ENCODE assay signal across 9 mouse cellular contexts in genomic region chr17:35232659-35233058, GRCm38 (mm10). TPM values are rescaled to one million over a fixed set of nuclear protein-coding genes. Genes with fewer than 3 reads are reported as not detected.
DNase-seq lines count a peak whose midpoint lies in the region; ATAC-seq and TF ChIP-seq lines count a peak whose summit lies in the region.
"Had no signal": no experiment of that assay in that cellular context is flagged by ENCODE, and none has a peak within 500 bp of the region (broad histone marks: within the 10 kb centered on the region; RNA-seq: fewer than 3 reads in every experiment).

No protein-coding gene starts in this region.

- peak; percentile 5 to 19 for DNase-seq in kidney, postnatal 4 days
- DNase-seq in kidney, postnatal 14 days = no peak
- no peak for DNase-seq in ES-E14 (ENCODE audit: low read depth, low spot score)
- no peak for DNase-seq in gastrocnemius, postnatal 25 days
- no peak for DNase-seq in layer of hippocampus, adult 11-12 months (ENCODE audit: low spot score)

- H3K9ac ChIP-seq in ES-E14 (ENCODE audit: insufficient read depth, low read depth, low read length, poor library complexity, severe bottlenecking) = peak overlapping the region; percentile 35; the same call in 1 of the 2 replicates
- H3K9ac ChIP-seq in embryonic facial prominence, embryonic 13.5 days = no peak overlapping the region

- H3K27me3 ChIP-seq in embryonic facial prominence, embryonic 13.5 days = no peaks in the 10 kb centered on the region
- no peaks in the 10 kb centered on the region for H3K27me3 ChIP-seq in small intestine, adult 2 months (ENCODE audit: control insufficient read depth, insufficient read depth, low read length)

- ATAC-seq in embryonic facial prominence, embryonic 13.5 days (ENCODE audit: insufficient number of reproducible peaks, insufficient read depth, low FRiP score, low TSS enrichment, low read depth) = no peak

- no peak for TF ChIP-seq CTCF in small intestine, adult 2 months (IDR thresholded peaks at IDR 0.05; ENCODE audit: extremely low read depth, insufficient read length, insufficient replicate concordance, low read depth, low read length)

- 0 out of 2 replicates have a peak overlapping the region, but pooled peaks have one; percentile 90 for H3K4me2 ChIP-seq in embryonic facial prominence, embryonic 13.5 days

- TF ChIP-seq POLR2A in small intestine, adult 2 months (IDR thresholded peaks at IDR 0.05; ENCODE audit: low read depth, low read length) = no peak

- in situ Hi-C loops in ES-E14 (cut with MboI; ENCODE audit: low sequenced_read_pairs in 2 of 2, unreplicated experiment in 2 of 2) = loop anchor here (5.0 kb wide), 1 partner anchor 65 kb away; no protein-coding TSS in a partner anchor

- H3K4me1 ChIP-seq in ES-E14 (ENCODE audit: control insufficient read depth in 2 of 2, insufficient read depth in 2 of 2, low read length in 2 of 2, poor library complexity in 1 of 2) = peaks cover 0 to 2% of the 10 kb centered on the region in 2 experiments; a peak in 1 of 4 replicates
- peaks cover 34% of the 10 kb centered on the region for H3K4me1 ChIP-seq in embryonic facial prominence, embryonic 13.5 days
- peaks cover 9% of the 10 kb centered on the region for H3K4me1 ChIP-seq in small intestine, adult 2 months (ENCODE audit: control insufficient read depth, insufficient read depth, insufficient read length, low read length)

- H3K9me3 ChIP-seq in ES-E14 (ENCODE audit: control insufficient read depth, insufficient read depth, low read depth, low read length) = no peaks in the 10 kb centered on the region
- no peaks in the 10 kb centered on the region for H3K9me3 ChIP-seq in embryonic facial prominence, embryonic 13.5 days

- 88% methylated on average over 5 of the region's 5 CpGs for WGBS in embryonic facial prominence, embryonic 13.5 days
- 64% methylated on average over 5 of the region's 5 CpGs for WGBS in small intestine, adult 2 months

- peaks cover 19% of the 10 kb centered on the region for H3K36me3 ChIP-seq in ES-E14 (ENCODE audit: control insufficient read depth, insufficient read depth, low read length, poor library complexity, severe bottlenecking)
- H3K36me3 ChIP-seq in embryonic facial prominence, embryonic 13.5 days = peaks cover 51% of the 10 kb centered on the region
- H3K36me3 ChIP-seq in small intestine, adult 2 months (ENCODE audit: control insufficient read depth, insufficient read depth, low read length) = peaks cover 22% of the 10 kb centered on the region

- H3K4me3 ChIP-seq in ES-E14 (ENCODE audit: insufficient read depth in 1 of 2, low read depth in 1 of 2, low read length in 2 of 2, poor library complexity in 1 of 2, severe bottlenecking in 1 of 2) = no peak overlapping the region
- no peak overlapping the region for H3K4me3 ChIP-seq in embryonic facial prominence, embryonic 13.5 days
- H3K4me3 ChIP-seq in small intestine, adult 2 months (ENCODE audit: low read depth, low read length) = no peak overlapping the region

- no peak overlapping the region for H3K27ac ChIP-seq in ES-E14 (ENCODE audit: insufficient read depth, low read depth, low read length, poor library complexity, severe bottlenecking)
- H3K27ac ChIP-seq in embryonic facial prominence, embryonic 13.5 days = peak overlapping the region; percentile 97; the same call in 1 of the 2 replicates
- peak overlapping the region; percentile 86 for H3K27ac ChIP-seq in small intestine, adult 2 months (ENCODE audit: insufficient read depth, low read depth, low read length)

TF ChIP-seq in ES-E14, 5 proteins besides CTCF, POLR2A, EP300 and RAD21:
- no peak for TF ChIP-seq ZNF384 (IDR thresholded peaks at IDR 0.05; ENCODE audit: low read depth, low read length)
- TF ChIP-seq HCFC1 (IDR thresholded peaks at IDR 0.05; ENCODE audit: borderline replicate concordance, insufficient read depth, low read length) = no peak
- TF ChIP-seq ZC3H11A (IDR thresholded peaks at IDR 0.05; ENCODE audit: borderline replicate concordance, low read depth, low read length) = no peak
- TF ChIP-seq MAFK (IDR thresholded peaks at IDR 0.05; ENCODE audit: insufficient read depth, low read depth, low read length) = no peak
- no peak for TF ChIP-seq CHD2 (IDR thresholded peaks at IDR 0.05; ENCODE audit: low read depth, low read length)

RNA-seq across cellular contexts. Expression of gene Atp6v1g2, which starts 0.8 kb away (rescaled TPM):
- total RNA-seq in ES-E14 (2012; rRNA removed) = 0.21 and 0.71 TPM in 2 replicates
- 3.9 and 4.1 TPM in 2 replicates for polyA plus RNA-seq in embryonic facial prominence, embryonic 13.5 days (2015; fragmentation: Nextera tagmentation; extraction: Ambion mirVana)
- polyA plus RNA-seq in small intestine, adult 2 months (2012; rRNA removed) = 1.0 and 2.8 TPM in 2 replicates
- total RNA-seq in gastrocnemius, postnatal 25 days (2021) = 1 to 10 TPM; 1.9 to 2.3 TPM

RNA-seq across cellular contexts. Expression of gene Nfkbil1, which starts 2.9 kb away (rescaled TPM):
- total RNA-seq in ES-E14 (2012; rRNA removed) = 6.1 and 6.6 TPM in 2 replicates
- 10.4 and 12.0 TPM in 2 replicates for polyA plus RNA-seq in embryonic facial prominence, embryonic 13.5 days (2015; fragmentation: Nextera tagmentation; extraction: Ambion mirVana)
- 13.7 and 36.3 TPM in 2 replicates for polyA plus RNA-seq in small intestine, adult 2 months (2012; rRNA removed)
- 1 to 10 TPM; 5.6 to 6.8 TPM for total RNA-seq in gastrocnemius, postnatal 25 days (2021)

RNA-seq across cellular contexts. Expression of gene Ddx39b, which starts 8.9 kb away (rescaled TPM):
- 316 and 414 TPM in 2 replicates for total RNA-seq in ES-E14 (2012; rRNA removed)
- 498 and 543 TPM in 2 replicates for polyA plus RNA-seq in embryonic facial prominence, embryonic 13.5 days (2015; fragmentation: Nextera tagmentation; extraction: Ambion mirVana)
- 95.6 and 194 TPM in 2 replicates for polyA plus RNA-seq in small intestine, adult 2 months (2012; rRNA removed)
- 10 to 100 TPM; 71.5 to 79.1 TPM for total RNA-seq in gastrocnemius, postnatal 25 days (2021)

RNA-seq across cellular contexts. Expression of gene Gm16181, which starts 12.0 kb away (rescaled TPM):
- not detected in 2 replicates for total RNA-seq in ES-E14 (2012; rRNA removed)
- polyA plus RNA-seq in embryonic facial prominence, embryonic 13.5 days (2015; fragmentation: Nextera tagmentation; extraction: Ambion mirVana) = not detected in 2 replicates
- polyA plus RNA-seq in small intestine, adult 2 months (2012; rRNA removed) = 0.22 TPM in 1 of 2 replicates, not detected in the other
- under 1 TPM in 1 of 2 experiments, not detected in 1; 0.70 TPM for total RNA-seq in gastrocnemius, postnatal 25 days (2021)
- total RNA-seq: adrenal gland, postnatal 36 days; layer of hippocampus, postnatal 25 days had no signal

RNA-seq across cellular contexts. Expression of gene Lta, which starts 27.5 kb away (rescaled TPM):
- total RNA-seq in ES-E14 (2012; rRNA removed) = 0.13 TPM in 1 of 2 replicates, not detected in the other
- 0.24 TPM in 1 of 2 replicates, not detected in the other for polyA plus RNA-seq in embryonic facial prominence, embryonic 13.5 days (2015; fragmentation: Nextera tagmentation; extraction: Ambion mirVana)
- 0.47 and 0.66 TPM in 2 replicates for polyA plus RNA-seq in small intestine, adult 2 months (2012; rRNA removed)
- under 1 TPM in 1 of 2 experiments, not detected in 1; 0.32 TPM for total RNA-seq in gastrocnemius, postnatal 25 days (2021)

Comparison
In these comparisons a context has a peak if more than half of its experiments do, and no peak if none do; other contexts are left out.
1. DNase-seq: peak in kidney, postnatal 4 days (2 of 2); none in kidney, postnatal 14 days (single experiment), ES-E14 (single experiment), gastrocnemius, postnatal 25 days (single experiment) and layer of hippocampus, adult 11-12 months (single experiment).